Mouse (Mus musculus): ENCODE results near the gene Hmga1b.

The Hmga1b gene

DNA sequence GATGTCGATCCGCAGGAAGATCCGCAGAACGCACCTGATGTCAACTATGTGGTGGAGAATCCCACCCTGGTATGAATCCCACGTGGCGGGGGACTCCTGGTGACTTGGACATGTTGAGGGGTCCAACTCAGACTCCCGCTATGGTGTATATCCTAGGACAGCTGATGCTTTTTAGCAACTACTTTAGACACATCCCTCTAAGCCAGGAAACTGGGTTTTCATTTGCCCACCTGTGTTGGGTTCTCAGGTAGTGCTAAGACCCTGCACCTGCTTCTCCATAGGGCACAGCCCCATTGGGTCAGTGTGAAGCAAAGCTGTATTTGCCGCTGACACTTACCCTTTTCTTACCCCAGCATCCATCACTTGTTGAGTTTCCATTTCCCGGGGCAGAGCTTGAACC lies 22.6 kb downstream of the Hmga1b start:
- DNase-seq: no peak

DNA sequence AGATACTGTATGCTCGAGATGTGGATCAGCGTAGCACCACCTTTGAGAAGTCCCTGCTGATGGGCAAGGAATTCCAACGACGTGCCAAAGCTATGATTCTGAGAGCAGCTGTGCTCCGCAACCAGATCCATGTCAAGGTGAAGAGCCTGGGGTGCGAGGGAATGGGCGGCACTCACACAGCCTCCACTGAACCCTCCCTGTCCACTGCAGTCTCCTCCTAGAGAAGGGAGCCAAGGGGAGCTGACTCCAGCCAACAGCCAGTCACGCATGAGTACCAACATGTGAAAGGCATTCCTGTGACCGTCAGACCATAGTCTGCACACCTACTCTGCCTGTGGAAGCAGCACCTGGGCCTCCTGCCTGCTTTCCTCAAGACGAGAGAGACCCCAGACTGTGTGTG lies 25.9 kb downstream of the Hmga1b start:
- peak; percentile 4 for DNase-seq

DNA sequence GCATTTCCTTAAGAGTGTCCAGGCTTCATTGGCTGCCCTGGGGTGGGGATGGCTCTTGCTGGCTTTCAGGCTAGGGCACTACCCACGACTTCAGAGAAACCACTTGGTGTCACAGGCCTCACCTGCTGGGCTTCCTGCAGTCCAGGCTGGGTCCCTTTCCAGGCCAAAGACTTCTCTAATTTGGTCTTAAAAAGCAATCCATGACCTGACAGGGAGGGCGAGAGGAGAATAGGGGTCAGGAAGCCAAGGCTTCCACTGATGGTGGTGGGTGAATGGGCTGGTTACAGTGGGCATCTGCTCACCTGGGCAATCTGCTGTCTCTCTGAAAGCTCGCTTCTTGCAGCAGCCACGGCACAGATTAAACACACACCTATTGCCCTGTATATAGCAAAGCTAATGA lies 26.8 kb downstream of the Hmga1b start:
- DNase-seq: peak; percentile 6

DNA sequence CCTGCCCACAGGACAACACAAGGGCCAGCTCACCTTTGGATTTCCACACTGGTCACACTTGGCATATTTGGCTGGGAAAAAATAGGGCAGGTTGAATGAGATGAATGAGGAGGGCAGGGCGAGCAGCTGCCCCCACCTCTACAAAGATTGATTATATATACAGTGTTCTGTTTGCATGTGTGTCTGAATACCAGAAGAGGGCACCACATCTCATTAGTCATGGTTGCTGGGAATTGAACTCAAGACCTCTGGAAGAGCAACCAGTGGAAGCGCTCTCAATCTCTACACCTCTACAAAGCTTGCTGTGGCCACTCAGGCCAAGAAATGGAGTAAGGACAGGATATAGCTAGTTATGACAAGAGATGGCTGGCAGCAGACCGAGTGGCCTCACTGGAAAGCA lies 27.2 kb downstream of the Hmga1b start:
- peak; percentile 4 for DNase-seq

DNA sequence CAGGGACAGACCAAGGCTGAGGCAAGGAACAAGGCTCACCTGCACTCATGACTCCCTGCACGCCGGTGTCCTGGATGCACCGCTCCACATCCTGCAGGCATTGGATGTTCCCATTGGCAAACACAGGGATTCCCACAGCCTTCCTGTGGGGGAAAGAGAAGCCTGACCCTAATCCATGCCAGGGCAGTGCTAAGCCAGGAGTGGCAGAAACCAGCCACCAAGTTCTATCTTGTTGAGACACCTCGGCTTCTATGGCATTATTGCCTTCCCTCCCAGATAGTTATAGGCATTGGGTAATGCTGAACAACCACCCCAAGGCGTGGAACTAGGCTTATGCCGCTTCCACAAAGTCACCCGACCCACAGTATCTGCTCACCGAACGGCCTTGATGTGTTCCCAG lies 30.1 kb downstream of the Hmga1b start:
- DNase-seq: no peak

DNA sequence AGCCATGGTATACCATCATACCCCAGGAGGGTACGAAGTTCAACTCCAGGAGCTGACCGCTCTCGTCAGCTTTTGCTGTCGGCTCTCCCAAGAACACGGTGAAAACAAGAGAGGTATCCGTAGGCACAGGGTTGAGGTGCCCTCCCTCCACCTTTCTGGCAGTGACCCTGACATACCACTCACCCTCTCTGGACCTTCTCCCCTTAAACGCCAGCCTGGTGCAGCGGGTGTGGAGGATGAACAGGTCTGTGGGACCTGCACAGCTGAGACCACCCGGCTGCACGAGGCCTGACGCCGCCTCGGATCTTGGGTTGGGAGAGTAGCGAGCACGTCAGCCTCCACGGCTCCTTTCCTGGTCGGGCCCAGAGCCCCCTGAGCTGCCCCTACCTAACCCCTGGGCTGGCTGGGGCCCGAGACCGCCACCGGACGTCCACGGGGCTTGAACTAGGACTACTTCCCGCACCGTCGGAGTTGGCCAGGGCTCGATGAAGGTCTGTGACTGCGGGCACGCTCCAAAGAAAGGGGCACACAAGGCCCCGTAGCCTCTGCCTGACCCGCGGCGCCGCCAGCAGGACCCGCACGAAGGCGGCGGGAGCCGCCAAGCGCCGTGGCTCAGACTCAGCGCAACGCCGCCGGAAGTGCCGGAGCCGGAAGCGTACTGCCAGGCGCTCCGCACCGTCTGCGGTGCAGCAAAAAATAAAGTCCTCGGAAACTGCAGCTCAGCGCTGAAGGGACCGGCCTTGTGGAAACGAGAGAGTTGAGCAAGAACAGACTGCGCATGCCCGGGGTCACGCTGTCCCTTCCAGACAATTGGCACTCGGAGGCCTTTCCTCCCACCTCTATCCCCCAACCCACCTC lies 33.4 kb downstream of the Hmga1b start, which contains the start of gene Dus1l:
Dus1l (minus strand) TSS at position 648 of the 858 bp plus-strand sequence.
- DNase-seq: peak; percentile 95

DNA sequence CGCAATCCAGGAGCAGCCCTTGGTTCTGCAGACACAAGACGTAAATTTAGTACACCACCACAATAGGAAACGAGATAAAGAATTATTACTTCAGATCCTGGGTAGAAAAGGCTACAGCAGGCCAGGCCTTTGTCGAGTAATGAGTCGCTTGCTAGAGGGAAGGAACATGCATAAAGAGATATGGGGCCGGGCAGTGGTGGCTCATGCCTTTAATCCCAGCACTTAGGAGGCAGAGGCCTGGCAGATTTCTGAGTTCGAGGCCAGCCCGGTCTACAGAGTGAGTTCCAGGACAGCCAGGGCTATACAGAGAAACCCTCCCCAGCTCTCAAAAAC lies 34.0 kb downstream of the Hmga1b start:
- DNase-seq: no peak

DNA sequence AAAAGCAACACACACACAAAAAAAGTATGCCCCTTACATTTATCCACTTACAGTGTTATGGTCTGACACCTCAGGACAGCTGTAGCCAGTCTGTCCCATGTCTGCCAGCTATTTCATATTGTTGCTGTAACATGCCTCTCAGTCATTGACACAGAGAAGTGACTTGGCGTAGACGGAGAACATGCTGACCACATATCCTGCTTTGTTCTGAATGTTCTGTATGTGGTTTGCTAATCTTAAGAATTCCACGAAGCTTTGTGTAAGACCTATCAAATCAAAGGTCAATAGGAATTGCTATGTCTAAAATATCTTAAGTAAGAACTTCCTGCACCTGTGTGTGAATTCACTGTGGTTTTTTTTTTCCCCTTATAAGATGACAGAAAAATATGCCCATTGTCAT lies 35.6 kb downstream of the Hmga1b start:
- no peak for DNase-seq

DNA sequence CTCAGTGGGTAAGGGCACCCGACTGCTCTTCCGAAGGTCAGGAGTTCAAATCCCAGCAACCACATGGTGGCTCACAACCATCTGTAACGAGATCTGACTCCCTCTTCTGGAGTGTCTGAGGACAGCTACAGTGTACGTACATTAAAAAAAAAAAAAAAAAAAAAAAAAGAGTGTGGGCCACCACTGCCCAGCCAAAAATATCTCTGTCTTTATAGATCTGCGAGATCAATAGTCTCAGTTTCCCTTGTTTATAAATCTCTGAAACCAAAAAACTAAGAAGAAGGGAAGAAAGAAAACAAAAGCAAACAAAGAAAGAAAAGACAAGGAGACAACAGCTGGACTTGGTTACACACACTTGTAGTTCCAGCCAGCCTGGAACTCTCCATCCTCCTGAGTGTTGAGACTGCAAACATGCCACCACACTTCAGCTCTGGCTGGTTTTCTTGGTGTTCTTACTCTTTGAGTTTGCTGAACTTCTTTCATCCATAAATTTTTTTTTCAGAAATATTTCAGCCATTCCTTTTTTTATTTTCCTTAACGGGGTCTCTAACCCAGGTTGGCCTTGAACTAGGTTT lies 36.8 kb downstream of the Hmga1b start:
- DNase-seq: no peak

DNA sequence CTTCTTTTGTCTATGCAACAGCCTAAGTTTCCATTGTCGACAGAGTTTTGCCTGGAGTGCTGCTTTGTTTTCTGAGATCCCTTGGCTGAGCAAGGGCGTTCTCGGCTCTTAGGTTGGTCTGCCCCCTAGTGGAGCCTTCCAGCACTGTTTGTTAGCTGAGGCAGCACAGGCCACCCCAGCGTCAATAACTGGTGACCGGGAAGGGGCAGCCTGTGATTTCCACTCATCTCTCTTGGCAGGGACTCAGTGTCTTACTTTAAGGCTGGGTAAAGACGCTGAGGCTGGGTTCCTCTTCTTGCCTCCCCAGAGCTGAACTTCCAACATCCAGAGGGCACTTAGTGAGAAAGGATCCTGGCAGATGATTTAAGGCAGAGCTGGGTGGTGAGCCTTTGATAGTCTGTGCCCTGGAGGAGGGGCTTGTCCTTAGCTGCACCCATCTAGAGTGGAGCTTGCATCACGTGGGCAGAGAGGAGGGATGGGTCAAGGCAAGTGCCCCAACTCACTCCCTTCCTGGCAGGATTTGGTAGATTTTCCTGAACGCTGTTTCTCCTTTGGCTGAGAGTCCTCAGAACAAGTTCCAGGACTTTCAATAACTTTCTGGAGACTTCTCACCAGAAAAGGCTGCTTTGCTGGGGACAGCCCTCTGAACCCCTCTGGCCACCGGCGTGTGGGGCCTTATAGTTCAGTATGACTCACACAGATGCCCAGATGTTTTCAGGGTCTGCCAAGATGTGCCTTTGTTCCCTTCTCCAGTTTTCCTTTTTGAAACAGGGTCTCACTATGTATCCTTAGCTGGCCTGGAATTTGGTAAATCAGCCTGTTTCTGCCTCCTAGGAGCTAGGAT lies 37.7 kb downstream of the Hmga1b start:
- DNase-seq: peak; percentile 74

DNA sequence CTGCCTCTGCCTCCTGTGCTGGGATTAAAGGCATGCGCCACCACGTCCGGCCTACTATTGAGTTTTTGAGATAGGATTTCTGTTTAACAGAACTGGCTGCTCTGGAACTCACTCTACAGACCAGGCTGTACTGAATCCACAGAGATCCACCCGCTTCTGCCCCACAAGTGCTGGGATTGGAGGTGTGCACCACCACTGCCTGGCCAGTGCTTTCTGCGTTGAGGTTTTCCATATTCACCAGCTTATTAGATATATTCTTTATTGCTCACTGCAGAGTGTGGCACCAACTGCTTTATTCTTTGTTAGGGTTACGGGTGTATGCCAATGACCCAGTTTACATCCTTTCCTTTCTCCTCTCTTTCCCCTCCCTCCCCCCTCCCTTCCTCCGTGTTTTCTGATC lies 41.7 kb downstream of the Hmga1b start:
- no peak for DNase-seq

DNA sequence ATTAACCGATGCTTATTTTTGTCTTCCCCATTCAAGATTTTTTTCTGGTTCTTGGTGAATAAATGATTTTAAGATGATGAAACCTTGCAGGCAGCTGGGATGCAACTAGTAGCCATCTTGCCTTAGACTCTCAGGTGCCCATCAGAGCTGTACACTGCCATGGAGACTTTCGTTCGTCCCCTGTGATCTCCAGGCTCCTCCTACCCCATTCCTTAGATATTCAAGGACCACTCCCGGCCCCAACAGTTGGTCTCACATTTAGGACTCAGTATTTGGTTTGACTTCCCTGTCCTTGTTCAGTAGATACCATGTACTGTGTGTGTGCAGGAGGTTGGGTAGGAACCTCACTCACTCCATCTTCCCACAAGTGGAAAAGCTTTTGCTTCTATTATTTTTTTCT lies 42.2 kb downstream of the Hmga1b start:
- no peak for DNase-seq

DNA sequence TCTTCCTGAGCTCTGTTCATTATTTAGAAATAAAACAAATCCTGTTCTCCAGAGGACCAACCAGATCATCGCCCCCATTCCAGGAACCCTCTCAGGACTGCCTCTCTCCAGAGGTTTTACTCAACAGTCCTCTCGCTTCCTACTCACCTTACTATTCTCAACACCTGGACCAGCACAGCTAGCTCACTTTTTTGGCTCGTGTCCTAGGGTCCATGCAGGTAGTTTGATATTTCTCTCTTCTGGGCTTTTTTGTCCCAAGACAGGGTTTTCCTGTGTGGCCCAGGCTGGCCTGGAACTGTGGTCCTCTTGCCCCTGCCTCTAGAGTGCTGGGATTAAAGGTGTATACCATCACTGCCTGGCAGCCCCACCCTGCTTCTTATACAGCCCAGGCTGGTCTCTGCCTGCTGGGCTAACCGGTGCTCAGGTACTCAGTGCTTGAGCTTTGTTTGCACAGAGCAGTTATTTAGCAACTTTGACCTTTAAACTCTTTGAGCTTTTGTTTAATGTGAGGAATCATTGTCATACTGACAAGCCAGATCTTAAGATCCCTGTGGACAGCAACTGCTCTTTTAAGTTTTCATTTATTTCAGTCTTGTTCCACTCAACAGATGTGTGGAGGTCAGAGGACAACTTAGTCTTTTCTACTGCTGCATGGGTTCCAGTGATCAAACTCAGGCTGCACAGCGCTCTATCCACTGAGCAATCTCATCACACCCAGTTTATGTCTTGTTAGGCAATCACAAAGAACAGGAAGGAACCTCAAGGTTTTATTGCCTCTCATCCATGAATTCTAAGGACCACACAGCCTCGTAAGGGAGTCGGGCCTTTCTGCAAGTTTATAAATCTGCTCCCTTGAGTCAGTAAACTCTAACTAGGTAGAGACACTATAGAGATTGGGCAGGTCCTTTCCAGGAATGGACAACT lies 43.0 kb downstream of the Hmga1b start:
- no peak for DNase-seq

DNA sequence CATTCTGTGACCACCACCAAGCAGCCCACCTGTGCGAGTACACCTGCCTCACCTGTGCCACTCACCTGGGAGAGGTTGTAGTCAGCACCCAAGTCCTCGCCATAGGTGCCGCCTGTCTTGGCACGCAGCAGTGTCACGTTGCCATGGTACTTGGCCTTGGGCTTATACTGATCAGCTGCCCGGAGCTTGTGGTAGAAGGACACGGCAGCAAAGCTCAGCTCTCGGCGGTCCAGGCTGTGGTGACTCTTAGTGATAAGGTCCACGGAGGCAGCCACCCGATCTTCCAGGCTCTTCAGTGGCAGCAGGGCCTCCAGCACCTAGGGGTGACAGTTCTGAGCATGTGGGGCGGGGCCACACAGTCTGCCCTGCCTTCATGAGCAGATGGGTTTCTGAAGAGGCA lies 45.4 kb downstream of the Hmga1b start:
- no peak for DNase-seq

DNA sequence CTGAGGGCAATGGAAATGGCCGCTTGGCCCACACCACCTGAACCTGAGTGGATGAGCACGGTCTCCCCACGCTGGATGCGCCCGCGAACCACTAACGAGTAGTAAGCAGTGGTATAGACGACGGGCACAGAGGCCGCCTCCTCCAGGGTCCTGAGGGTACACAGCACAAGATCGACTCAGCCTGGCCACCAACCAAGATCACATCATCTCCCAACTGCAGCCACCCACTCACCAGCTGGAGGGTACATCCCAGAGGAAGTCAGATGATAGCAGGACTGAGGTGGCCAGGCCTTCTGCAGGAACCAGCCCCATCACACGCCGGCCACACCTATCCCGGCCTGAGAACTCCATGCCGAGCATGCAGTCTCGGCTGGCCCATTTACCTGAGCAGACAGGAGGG lies 49.5 kb downstream of the Hmga1b start:
- DNase-seq: peak; percentile 18
